Comparison of ENCODE assay signal across 16 mouse cellular contexts in the genomic region with DNA sequence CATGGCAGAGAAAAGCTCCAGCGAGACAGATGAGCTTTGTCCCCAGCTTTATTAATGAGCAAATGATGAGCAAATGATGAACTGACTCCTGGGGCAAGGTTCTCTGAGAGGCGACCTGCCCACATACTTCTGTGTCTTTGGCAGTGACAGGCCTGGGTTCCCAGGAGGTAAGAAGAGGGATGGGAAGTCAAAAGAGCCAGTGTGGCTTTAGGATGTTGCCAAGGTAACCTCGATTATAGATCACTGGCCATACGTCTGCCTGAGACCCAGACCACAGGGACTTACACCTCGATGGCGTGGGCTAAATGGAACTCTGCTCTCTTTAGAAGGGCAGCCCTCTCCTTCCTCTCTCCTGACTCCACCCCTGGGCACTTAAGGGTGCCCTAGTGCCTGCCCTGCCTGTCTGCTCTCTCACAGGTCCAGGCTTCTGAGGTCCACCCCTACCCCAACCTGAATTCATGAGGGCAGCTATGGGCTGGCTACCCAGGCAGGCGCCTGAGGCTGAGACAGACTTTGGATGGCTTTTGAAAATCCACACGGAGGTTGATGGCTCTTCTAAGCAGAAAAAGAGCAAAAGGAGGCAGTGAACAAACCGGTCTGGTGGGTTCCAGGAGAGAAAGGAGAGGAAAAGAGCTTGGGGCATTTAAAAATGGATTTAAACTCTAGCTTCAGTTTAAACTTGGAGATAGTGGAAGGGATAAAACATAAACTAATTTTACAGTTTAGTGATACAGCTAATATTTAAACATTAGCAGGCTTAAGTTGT. TPM values are rescaled to one million over a fixed set of nuclear protein-coding genes. Genes with fewer than 3 reads are reported as not detected.
DNase-seq lines count a peak whose midpoint lies in the region; ATAC-seq lines count a peak whose summit lies in the region.
"Had no signal": no experiment of that assay in that cellular context is flagged by ENCODE, and none has a peak within 500 bp of the region (broad histone marks: within the 10 kb centered on the region; RNA-seq: fewer than 3 reads in every experiment).

No protein-coding gene starts in this region.

- 59% methylated on average over 9 of the region's 9 CpGs for WGBS in heart, embryonic 12.5 days
- 45% methylated on average over 9 of the region's 9 CpGs for WGBS in embryonic facial prominence, embryonic 15.5 days
- 71% methylated on average over 9 of the region's 9 CpGs for WGBS in forebrain, embryonic 16.5 days

- H3K9ac ChIP-seq in heart, embryonic 12.5 days = no peak overlapping the region
- no peak overlapping the region for H3K9ac ChIP-seq in embryonic facial prominence, embryonic 15.5 days
- H3K9ac ChIP-seq in forebrain, embryonic 16.5 days (replicated peaks; ENCODE audit: low read depth, low read length) = no peak overlapping the region
- H3K9ac ChIP-seq: forebrain, postnatal 0 days; limb, embryonic 15.5 days had no signal

- 0 out of 2 replicates have a peak, but pooled peaks have one; percentile 9 for ATAC-seq in heart, embryonic 12.5 days (ENCODE audit: insufficient number of reproducible peaks, low FRiP score)
- ATAC-seq in embryonic facial prominence, embryonic 15.5 days (ENCODE audit: insufficient number of reproducible peaks, low FRiP score, low TSS enrichment, low read depth) = no peak
- no peak for ATAC-seq in forebrain, embryonic 16.5 days
- ATAC-seq: forebrain, postnatal 0 days had no signal

- H3K4me2 ChIP-seq in heart, embryonic 12.5 days = no peak overlapping the region
- no peak overlapping the region for H3K4me2 ChIP-seq in embryonic facial prominence, embryonic 15.5 days (replicated peaks)
- H3K4me2 ChIP-seq in forebrain, embryonic 16.5 days (ENCODE audit: low read length) = no peak overlapping the region
- H3K4me2 ChIP-seq: limb, embryonic 15.5 days had no signal

- H3K36me3 ChIP-seq in heart, embryonic 12.5 days = no peaks in the 10 kb centered on the region
- H3K36me3 ChIP-seq in embryonic facial prominence, embryonic 15.5 days = no peaks in the 10 kb centered on the region
- H3K36me3 ChIP-seq in forebrain, embryonic 16.5 days (ENCODE audit: control insufficient read depth, insufficient read depth) = no peaks in the 10 kb centered on the region
- H3K36me3 ChIP-seq: hindbrain, embryonic 10.5 days; limb, embryonic 15.5 days had no signal

- peaks cover 5% of the 10 kb centered on the region; the same call in 1 of the 2 replicates for H3K9me3 ChIP-seq in heart, embryonic 12.5 days (replicated peaks)
- no peaks in the 10 kb centered on the region for H3K9me3 ChIP-seq in embryonic facial prominence, embryonic 15.5 days (replicated peaks)
- H3K9me3 ChIP-seq in forebrain, embryonic 16.5 days (ENCODE audit: control insufficient read depth, low read length) = no peaks in the 10 kb centered on the region
- H3K9me3 ChIP-seq: hindbrain, embryonic 10.5 days; limb, embryonic 15.5 days had no signal

- no peak overlapping the region for H3K27ac ChIP-seq in heart, embryonic 12.5 days (ENCODE audit: poor library complexity, severe bottlenecking)
- peak overlapping the region; percentile 56; the same call in 1 of the 2 replicates for H3K27ac ChIP-seq in embryonic facial prominence, embryonic 15.5 days (replicated peaks)
- H3K27ac ChIP-seq in forebrain, embryonic 16.5 days (ENCODE audit: low read length) = no peak overlapping the region
- H3K27ac ChIP-seq: hindbrain, embryonic 10.5 days; limb, embryonic 15.5 days had no signal

- peaks cover 11% of the 10 kb centered on the region; the same call in 1 of the 2 replicates for H3K4me1 ChIP-seq in heart, embryonic 12.5 days (replicated peaks)
- H3K4me1 ChIP-seq in embryonic facial prominence, embryonic 15.5 days = peaks cover 19% of the 10 kb centered on the region; the same call in 1 of the 2 replicates
- peaks cover 7% of the 10 kb centered on the region for H3K4me1 ChIP-seq in forebrain, embryonic 16.5 days (replicated peaks; ENCODE audit: control insufficient read depth, insufficient read depth, low read length)
- H3K4me1 ChIP-seq: limb, embryonic 15.5 days; megakaryocyte, embryonic 14.5 days had no signal

- H3K4me3 ChIP-seq in heart, embryonic 12.5 days = no peak overlapping the region
- H3K4me3 ChIP-seq in embryonic facial prominence, embryonic 15.5 days (replicated peaks) = no peak overlapping the region
- no peak overlapping the region for H3K4me3 ChIP-seq in forebrain, embryonic 16.5 days (replicated peaks; ENCODE audit: low read length)
- H3K4me3 ChIP-seq: hindbrain, embryonic 10.5 days; limb, embryonic 15.5 days; megakaryocyte, embryonic 14.5 days had no signal

- no peak for DNase-seq in heart, postnatal 4 days
- peak; percentile 8 to 41 for DNase-seq in kidney, postnatal 25 days
- peak; percentile 7 to 27 for DNase-seq in lung, postnatal 4 days
- no peak for DNase-seq in layer of hippocampus, postnatal 10 days (ENCODE audit: low spot score in 2 of 2)
- DNase-seq in thymus, postnatal 4 days = no peak
- DNase-seq: B cell, adult 2 months; forebrain, postnatal 0 days had no signal

- no peaks in the 10 kb centered on the region for H3K27me3 ChIP-seq in heart, embryonic 12.5 days (replicated peaks)
- no peaks in the 10 kb centered on the region for H3K27me3 ChIP-seq in embryonic facial prominence, embryonic 15.5 days
- H3K27me3 ChIP-seq in forebrain, embryonic 16.5 days (replicated peaks; ENCODE audit: control insufficient read depth, insufficient read depth, low read length) = no peaks in the 10 kb centered on the region
- H3K27me3 ChIP-seq: limb, embryonic 15.5 days had no signal

RNA-seq across cellular contexts. Expression of gene Vtcn1, which starts 31.0 kb away (rescaled TPM):
- 0.06 and 0.17 TPM in 2 replicates for polyA plus RNA-seq in heart, embryonic 12.5 days (2016; fragmentation: Nextera tagmentation; extraction: Ambion mirVana)
- under 1 TPM; 0.63 to 0.95 TPM for total RNA-seq in heart, postnatal 4 days (2021)
- 0.70 and 0.80 TPM in 2 replicates for polyA plus RNA-seq in embryonic facial prominence, embryonic 15.5 days (2015; fragmentation: Nextera tagmentation; extraction: Ambion mirVana)
- not detected for total RNA-seq in layer of hippocampus, postnatal 10 days (2021)
- not detected in 2 replicates for polyA plus RNA-seq in forebrain, embryonic 16.5 days (2015; fragmentation: Nextera tagmentation; extraction: Ambion mirVana)
- total RNA-seq: common myeloid progenitor, adult 5-6 weeks; forebrain, postnatal 0 days; granulocyte monocyte progenitor cell, adult 5-6 weeks; layer of hippocampus, postnatal 25 days had no signal
- polyA plus RNA-seq: forebrain, postnatal 0 days had no signal

Comparison
In these comparisons a context has a peak if more than half of its experiments do, and no peak if none do; other contexts are left out.
1. DNase-seq: peak in kidney, postnatal 25 days (2 of 2) and lung, postnatal 4 days (2 of 2); none in heart, postnatal 4 days (single experiment), layer of hippocampus, postnatal 10 days (0 of 2) and thymus, postnatal 4 days (single experiment).